Mouse (Mus musculus) cortical plate, adult 2 months (tissue): ENCODE data around the gene Tmed3.

Experiments
- CTCF ChIP-seq: fragments of 200-500 bp; IDR thresholded peaks from 2 replicates; pipeline ENCODE4 v1.5.1; 2011; ENCODE audit warnings: mild to moderate bottlenecking, control low read depth, low read length; ENCODE audit not compliant: insufficient read depth; ENCODE audit errors: extremely low read depth
- POLR2A ChIP-seq: fragments of 200-500 bp; IDR thresholded peaks from 2 replicates; pipeline ENCODE4 v1.6.1; 2011; ENCODE audit warnings: mild to moderate bottlenecking, low read length, control low read depth; ENCODE audit not compliant: insufficient read depth; ENCODE audit errors: extremely low read depth

GRCm38 (mm10) chr9:89686262-89686661 lies 18.6 kb downstream of the Tmed3 start:
- TF ChIP-seq POLR2A (no peak), CTCF (peak; percentile 17; the same call in 1 of the 2 replicates)
